Mouse (Mus musculus) thymus, postnatal 4 days (tissue): Measurements from ENCODE around the gene D7Ertd443e.

Source experiments
- DNase-seq: peaks from one replicate; pipeline ENCODE4 v3.0.0; 2021

Gene D7Ertd443e

DNA sequence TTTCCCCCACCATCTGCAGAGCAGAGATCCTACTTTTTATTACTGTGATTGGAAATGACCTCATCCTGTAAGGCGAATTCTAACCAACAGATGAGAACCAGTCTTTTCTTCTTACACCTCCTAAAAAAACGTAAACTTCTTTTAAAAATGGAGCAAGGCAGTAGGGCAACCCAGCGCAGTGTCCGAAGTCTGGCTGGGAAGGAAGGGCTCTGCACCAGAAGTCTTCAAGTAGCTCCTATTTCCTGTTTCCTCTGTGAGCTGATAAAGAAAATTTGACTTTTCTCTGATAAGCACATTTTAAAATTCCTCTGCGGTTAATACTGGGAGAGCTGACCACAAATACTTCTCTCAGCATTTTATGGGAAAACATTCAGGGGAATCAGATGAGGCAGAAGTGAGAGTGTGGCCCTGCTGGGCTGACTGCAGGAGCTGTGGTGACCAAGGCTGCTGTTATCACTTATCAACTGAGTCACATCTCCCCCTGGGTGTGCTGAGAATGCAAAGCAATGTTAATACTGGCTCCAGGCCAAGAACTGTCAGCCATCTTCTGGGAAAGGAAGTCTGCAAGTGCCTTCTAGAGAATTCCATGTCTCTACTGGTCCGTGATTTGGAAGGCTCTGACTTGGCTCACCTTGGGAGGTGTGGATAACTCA lies 97.8 kb downstream of the D7Ertd443e start:
- no peak for DNase-seq

DNA sequence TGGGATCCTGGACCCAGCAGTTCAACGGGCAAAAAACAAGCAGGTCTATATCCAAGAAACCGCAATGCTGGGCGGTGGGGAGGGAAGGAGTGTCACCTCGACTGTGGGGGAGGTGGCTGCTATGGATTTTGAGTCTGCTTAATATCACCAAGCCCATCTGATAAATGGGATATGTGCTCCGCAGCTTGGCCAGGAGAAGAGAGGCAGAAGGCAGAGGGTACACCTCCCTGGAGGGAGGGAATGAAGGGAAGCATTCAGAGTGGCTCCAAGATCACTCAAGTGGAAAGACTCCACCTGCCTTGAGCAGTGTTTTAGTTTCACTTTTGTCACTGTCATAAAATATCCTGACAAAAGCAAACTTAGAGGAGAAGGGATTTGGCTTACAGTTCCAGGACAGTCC lies 112.5 kb downstream of the D7Ertd443e start:
- no peak for DNase-seq

DNA sequence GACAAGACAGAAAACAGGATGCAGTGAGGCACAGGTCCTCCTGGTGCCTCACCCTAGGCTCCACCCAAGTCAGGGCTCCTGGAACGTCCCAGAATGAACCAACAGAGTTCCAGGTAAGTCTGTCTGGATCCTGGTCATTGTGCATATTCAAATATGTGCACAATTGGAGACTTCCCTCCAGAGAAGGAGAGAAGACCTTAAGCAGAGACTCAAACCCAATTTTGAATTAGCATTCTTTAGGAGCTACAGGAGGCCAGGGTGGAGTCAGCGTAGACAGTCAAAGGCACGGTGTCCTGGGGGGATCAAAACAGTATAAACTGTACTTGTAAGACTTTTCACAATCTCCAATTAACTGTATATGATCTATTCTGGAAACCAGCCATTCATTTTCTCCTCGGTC lies 113.0 kb downstream of the D7Ertd443e start:
- DNase-seq, result no peak

- DNase-seq, result no peak
Observed at GRCm38 (mm10) chr7:134265783-134266182, 119.7 kb downstream of the D7Ertd443e start.

DNA sequence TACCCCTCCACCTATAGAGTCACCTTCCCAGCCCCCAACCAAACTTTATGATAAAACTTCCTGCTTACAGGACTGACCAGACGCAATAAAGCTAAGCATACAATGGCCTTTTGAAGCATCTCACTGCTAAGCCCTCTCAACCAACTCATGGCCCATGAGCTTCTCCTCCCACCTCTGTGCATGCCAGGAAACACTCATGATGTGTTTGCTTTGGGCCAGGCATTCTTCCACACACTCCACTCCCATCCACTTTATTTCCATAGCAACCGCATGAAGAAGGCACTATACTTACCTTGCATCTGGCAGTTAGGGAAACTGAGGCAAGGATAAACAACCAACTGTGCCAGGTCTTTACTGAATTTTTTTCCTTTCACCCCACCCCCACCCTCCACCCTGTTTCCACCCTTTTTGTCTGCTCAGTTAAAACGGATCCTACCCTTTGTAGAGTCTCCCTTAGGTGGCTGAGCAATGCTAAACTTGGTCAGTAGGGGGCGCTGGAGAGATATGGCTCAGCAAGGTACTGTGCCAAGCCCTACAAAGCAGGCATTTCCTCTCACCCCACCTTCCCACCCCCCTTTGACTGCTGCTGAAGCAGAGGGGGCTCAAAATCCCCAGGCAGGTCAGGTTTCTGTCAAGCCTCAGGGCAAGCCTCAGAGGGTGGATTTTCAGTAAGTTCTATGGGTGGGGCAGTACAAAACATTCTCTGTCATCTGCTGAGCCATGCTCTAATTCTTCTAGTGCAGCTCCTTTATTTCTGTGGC lies 122.1 kb downstream of the D7Ertd443e start:
- peak; percentile 91 for DNase-seq

- no peak for DNase-seq
Observed at GRCm38 (mm10) chr7:134261003-134261701, 124.3 kb downstream of the D7Ertd443e start.

DNA sequence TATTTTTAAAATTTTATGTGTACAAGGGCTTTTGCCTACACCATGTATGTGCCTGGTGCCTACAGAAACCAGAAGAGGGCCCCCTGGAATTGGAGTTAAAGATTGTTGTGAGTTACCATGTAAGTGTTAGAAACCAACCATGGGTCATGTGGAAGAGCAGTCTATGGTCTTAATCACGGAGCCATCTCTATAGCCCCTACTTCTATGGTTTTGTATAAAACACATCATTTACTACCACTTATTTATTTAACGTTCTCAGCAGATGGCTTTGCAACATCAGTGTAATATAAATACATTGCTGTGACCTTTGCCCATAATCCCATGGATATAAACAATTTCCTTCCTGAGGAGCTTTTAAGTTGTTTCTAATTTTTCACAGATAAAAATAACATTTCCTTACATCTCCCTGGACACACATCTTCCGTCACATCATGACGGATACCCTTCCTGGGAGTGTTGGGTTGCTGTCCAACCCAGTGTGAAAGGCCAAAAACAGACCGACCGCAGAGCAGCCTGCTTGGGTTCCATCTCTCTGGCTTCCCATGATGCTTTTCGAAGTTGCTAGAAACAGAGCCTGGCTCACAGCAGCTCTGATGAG lies 135.1 kb downstream of the D7Ertd443e start:
- DNase-seq, result no peak

DNA sequence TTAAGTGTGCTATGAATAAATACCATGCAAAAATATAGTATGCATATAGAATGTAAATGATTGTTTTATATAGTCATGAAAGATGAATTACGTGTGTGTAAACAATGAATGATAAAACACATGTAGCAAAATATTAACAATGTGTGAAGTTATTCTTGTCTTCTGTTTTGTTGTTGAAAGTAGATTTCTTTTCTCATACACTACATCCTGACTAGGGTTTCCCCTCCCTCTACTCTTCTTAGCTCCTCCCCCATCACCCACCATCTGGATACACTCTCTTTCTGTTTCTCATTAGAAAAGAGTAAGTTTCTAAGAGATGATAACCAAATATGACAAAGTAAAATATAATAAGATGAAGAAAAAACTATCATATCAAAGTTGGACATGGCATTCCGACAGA lies 137.4 kb downstream of the D7Ertd443e start:
- DNase-seq, result no peak

GRCm38 (mm10) chr7:134246624-134247023 lies 138.8 kb downstream of the D7Ertd443e start:
- DNase-seq, result no peak

- no peak for DNase-seq
Observed at GRCm38 (mm10) chr7:134242773-134243172, 142.7 kb downstream of the D7Ertd443e start.

- DNase-seq, result no peak
Observed at GRCm38 (mm10) chr7:134241212-134241611, 144.2 kb downstream of the D7Ertd443e start.

- no peak for DNase-seq
Observed at GRCm38 (mm10) chr7:134240579-134240978, 144.9 kb downstream of the D7Ertd443e start.

GRCm38 (mm10) chr7:134238863-134239262 lies 146.6 kb downstream of the D7Ertd443e start:
- no peak for DNase-seq

DNA sequence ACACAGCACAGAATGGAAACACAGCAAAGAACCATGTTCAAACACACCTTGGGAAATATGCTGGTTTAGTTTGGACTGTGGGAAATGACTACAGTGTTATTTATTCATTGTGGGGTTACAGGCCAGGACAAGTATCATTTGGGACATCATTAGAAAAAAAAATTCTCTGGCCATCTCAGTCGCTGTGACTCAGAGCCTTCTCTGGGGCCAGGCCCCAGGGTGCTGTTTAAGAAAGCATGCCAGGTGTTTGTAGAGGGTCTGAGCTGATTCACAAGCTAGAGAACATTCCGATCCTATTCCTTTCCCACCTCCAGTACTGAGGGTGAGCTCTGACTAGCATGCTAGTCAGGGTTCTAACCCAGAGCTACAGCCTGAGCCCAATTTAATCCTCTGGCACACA lies 148.1 kb downstream of the D7Ertd443e start:
- DNase-seq, result no peak

- DNase-seq, result no peak
Observed at GRCm38 (mm10) chr7:134236727-134237126, 148.7 kb downstream of the D7Ertd443e start.

- DNase-seq, result no peak
Observed at GRCm38 (mm10) chr7:134235552-134235951, 149.9 kb downstream of the D7Ertd443e start.

DNA sequence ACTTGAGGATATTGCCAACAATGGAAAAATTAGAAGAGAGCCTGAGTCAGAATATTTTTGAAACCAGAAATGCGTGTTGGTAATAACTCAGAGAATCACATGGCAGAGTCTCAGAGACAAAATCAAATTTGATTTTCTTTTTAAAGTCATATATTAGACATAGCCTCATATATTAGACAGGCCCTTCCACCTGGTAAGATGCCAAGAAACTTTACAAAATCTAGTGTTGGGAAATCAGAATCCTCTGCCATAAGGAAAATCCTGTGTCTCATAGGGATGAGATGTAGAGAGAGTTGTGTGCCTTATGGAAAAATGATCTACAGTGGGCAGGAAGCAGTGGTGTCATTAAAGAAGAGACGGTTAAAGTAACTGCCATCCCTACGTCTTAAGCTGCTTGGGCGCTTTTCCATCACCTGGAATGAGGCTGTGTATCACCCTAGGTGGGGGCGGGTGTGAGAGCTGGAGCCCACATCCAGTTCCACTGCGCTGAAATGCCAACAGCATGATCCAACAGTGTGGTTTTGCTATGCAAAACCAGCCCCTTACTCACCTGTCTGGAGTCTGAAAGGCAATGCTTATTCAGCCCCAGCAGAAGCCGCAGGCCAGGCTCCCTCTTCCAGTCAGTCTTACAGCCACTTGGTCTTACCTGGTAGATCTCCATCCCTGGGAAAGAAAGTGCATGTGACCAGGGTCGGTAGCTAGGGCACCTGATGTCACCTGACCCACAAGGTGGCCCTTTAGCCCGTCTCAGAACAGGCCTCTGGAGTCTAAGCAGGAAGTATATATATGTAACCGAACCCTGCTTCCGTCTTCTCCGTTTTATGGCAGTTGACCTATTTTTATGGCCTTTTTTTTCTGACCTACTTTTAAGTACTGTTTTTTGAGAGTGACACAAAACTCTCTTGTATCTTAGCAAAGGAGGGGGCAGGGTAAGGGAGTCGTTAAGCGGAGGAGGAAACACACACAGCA lies 153.8 kb downstream of the D7Ertd443e start, which contains the start of gene Adam12:
Adam12 (minus strand) TSS at position 769 of the 969 bp plus-strand sequence.
- peak; percentile 67 for DNase-seq

- DNase-seq, result no peak
Observed at GRCm38 (mm10) chr7:134230708-134231107, 154.8 kb downstream of the D7Ertd443e start.

DNA sequence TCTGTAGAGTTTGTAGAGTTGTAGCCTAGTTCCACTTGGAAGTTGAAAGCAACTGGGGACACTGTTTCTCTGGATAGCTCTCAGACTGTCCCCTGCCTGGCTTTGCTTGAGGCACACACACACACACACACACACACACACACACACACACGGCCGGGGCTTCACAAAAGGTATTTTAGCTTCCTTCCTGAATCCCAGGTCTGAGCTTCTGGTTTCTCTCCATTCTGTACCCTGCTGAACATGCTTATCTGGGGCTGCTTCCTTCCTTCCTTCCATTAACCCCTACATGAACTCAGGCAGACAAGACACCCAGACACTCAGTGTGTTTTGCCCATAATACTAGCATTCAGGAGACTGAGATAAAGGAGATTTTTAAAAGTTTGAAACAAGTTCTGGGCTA lies 155.6 kb downstream of the D7Ertd443e start:
- no peak for DNase-seq

- no peak for DNase-seq
Observed at GRCm38 (mm10) chr7:134227773-134228455, 157.5 kb downstream of the D7Ertd443e start.

- DNase-seq, result no peak
Observed at GRCm38 (mm10) chr7:134227101-134227500, 158.4 kb downstream of the D7Ertd443e start.
